Mouse (Mus musculus) G1E-ER4 (cell line): ENCODE data around the gene Mucl3. TPM values are rescaled to one million over a fixed set of nuclear protein-coding genes. Genes with fewer than 3 reads are reported as not detected.

Source experiments
- GATA1 ChIP-seq: IDR thresholded peaks from one replicate; pipeline ENCODE4 v1.8.0; 2012; ENCODE audit warnings: low read length, inconsistent platforms
- polyA plus RNA-seq: library from polyadenylated mRNA; stranded (reverse); fragments of >175 nt; gene quantifications from 2 replicates; pipeline ENCODE4 v1.2.3, GENCODE M21; 2012

The Mucl3 gene
- polyA plus RNA-seq, 1 experiment = not detected

DNA sequence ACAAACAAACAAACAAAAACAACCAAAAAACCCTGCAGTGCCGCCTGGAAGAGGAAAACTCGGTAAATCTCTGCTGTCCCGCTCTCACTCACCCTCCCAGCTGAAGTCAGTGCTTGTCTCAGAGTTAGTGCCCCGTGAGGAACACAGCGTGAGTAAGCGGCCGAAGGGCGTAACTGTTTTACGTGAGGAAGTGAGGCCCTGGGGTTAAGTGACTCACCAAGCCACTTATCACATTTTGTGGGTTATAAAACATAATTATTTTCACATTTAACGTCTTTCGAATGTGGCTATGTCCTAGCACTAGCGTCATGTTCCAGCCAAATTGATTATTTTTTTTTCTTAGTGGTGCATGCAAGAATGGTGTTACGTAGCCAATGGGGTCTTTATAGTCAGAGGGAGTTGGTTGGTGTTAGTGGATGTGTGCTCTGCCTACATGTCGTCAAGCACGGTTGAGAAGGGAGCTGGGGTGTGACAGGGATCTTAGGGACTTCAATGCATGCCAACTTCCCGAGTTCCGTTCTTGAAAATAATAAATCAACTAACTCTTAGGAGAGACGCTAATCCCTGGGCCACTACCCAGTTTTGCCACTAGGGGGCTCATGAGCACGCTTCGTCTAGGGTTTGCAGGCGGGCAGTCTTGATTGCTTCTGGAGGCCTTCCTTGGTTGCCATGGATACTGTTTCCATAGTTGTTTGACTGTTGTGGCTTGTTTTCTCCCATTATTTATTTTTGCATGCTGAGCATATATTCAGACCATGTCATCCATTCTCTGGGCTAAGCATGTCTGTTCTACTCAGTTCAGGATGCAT lies 52.9 kb downstream of the Mucl3 start:
- no peak for TF ChIP-seq GATA1

DNA sequence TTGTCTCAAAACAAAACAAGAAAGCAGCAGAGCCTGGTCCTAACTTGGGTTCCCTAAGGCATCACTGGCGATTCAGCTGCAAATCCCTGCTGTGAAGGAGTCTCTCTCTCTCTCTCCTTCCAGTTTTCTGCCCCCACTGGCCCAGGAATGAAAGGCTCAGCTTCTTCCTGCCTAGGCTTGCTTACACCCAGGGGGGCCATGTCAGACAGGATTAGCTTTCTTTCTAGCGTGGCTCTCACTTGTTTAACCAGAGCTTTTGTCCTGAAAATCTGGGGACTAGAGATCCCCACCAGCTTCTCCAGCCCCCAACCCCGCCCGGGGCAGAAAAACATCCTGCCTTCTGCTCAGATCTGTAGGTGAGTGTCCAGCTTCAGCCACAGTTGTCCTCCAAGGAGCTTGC lies 55.1 kb downstream of the Mucl3 start:
- no peak for TF ChIP-seq GATA1

DNA sequence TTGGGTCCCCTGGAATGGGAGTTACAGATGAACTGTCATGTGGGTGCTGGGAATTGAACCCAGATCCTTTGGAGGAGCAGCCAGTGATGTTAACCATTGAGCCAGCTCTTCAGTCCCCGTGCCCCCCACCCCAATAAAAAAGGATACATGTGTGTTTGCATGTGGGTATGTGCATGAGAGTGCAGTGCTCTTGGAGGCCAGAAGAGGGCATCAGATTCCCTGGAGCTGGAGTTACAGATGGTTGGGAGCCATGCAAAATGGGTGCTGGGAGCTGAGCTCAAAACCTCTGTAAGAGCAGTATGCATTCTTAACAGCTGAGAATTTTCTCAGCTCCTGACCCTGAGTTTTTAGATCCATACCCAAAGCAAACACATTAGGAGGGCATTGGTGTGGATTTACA lies 56.2 kb downstream of the Mucl3 start:
- TF ChIP-seq GATA1 = no peak

Other genes with a start within 250 kb of the Mucl3 start
- gene H2-Q6, start 218.8 kb downstream of the Mucl3 start, polyA plus RNA-seq = not detected in 2 replicates
- not detected in 2 replicates for gene H2-Q7, start 204.5 kb downstream of the Mucl3 start, polyA plus RNA-seq
- gene H2-Q10, start 173.6 kb downstream of the Mucl3 start, polyA plus RNA-seq = not detected in 2 replicates
- gene Pou5f1, start 137.7 kb downstream of the Mucl3 start, polyA plus RNA-seq = not detected in 2 replicates
- gene Tcf19, start 126.9 kb downstream of the Mucl3 start, polyA plus RNA-seq = 66.4 and 70.1 TPM in 2 replicates
- gene Cchcr1, start 126.6 kb downstream of the Mucl3 start, polyA plus RNA-seq = 18.1 and 24.7 TPM in 2 replicates
- gene Psors1c2, start 110.5 kb downstream of the Mucl3 start, polyA plus RNA-seq = 0.76 and 0.77 TPM in 2 replicates
- not detected in 2 replicates for gene Cdsn, start 91.6 kb downstream of the Mucl3 start, polyA plus RNA-seq
- gene 2300002M23Rik, start 76.2 kb downstream of the Mucl3 start, polyA plus RNA-seq = not detected in 2 replicates
- gene Sfta2, start 42.1 kb downstream of the Mucl3 start, polyA plus RNA-seq = not detected in 2 replicates
- not detected in 2 replicates for gene Gm9573, start 17.1 kb downstream of the Mucl3 start, polyA plus RNA-seq
- 100 and 135 TPM in 2 replicates for gene Vars2, start 23.9 kb upstream of the Mucl3 start, polyA plus RNA-seq
- gene Gtf2h4, start 30.0 kb upstream of the Mucl3 start, polyA plus RNA-seq = 20.1 and 28.1 TPM in 2 replicates
- 0.02 and 0.03 TPM in 2 replicates for gene Ddr1, start 60.9 kb upstream of the Mucl3 start, polyA plus RNA-seq
- 33.3 and 33.4 TPM in 2 replicates for gene Ier3, start 178.0 kb upstream of the Mucl3 start, polyA plus RNA-seq
- gene Flot1, start 179.5 kb upstream of the Mucl3 start, polyA plus RNA-seq = 85.3 and 87.0 TPM in 2 replicates
- 178 and 400 TPM in 2 replicates for gene Tubb5, start 194.6 kb upstream of the Mucl3 start, polyA plus RNA-seq
- 22.5 and 24.1 TPM in 2 replicates for gene Mdc1, start 197.8 kb upstream of the Mucl3 start, polyA plus RNA-seq
- gene Nrm, start 217.6 kb upstream of the Mucl3 start, polyA plus RNA-seq = 13.8 and 21.9 TPM in 2 replicates
- 36.5 and 37.7 TPM in 2 replicates for gene Ppp1r18, start 221.9 kb upstream of the Mucl3 start, polyA plus RNA-seq
- gene Dhx16, start 236.1 kb upstream of the Mucl3 start, polyA plus RNA-seq = 65.8 and 80.6 TPM in 2 replicates